Mouse (Mus musculus): ENCODE data around the gene Dpp3.
"Not testable (repeated sequence)": the region's sequence is repeated elsewhere in the genome, so short reads cannot be mapped to it uniquely, and the experiment has no call there.

GRCm38 (mm10) chr19:4948641-4949040 is 20.6 kb upstream of the Dpp3 start:
- not testable (repeated sequence) for TF ChIP-seq POLR2A (IDR thresholded peaks at IDR 0.05; ENCODE audit: low read depth, low read length); CTCF (conservative IDR thresholded peaks at IDR 0.05; ENCODE audit: insufficient read depth, insufficient read length, low read depth, low read length)

All from kidney, adult 2 months (tissue).